Mouse (Mus musculus): ENCODE data around the gene Nisch. TPM values are rescaled to one million over a fixed set of nuclear protein-coding genes. Genes with fewer than 3 reads are reported as not detected.

Gene Nisch
- polyA plus RNA-seq (2014; fragmentation: Nextera tagmentation; extraction: Ambion mirVana) = 228 and 245 TPM in 2 replicates

DNA sequence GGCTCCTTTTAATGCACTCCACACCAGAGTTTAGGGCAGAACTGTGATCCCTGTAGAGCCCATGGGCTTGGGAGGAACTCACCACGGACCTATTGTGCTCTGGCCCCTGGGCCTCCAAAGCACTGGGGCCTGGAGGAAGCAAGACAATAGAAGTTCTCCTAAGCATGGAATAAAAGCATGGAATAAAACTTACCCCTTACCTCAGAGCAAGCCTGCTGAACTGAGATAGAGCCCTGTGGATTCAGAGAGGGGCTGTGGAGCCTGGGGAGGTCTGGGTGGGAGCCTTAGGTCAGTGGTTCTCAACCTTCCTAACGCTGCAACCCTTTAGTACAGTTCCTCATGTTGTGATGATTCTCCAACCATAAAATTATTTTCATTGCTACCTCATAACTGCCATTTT lies at the start of gene Nisch:
TSS of gene Nisch (minus strand) at position 101 of the 400 bp plus-strand sequence.
- no peak within 1 kb of the TSS for H3K27ac ChIP-seq (ENCODE audit: low read depth, low read length)
- peaks cover 4% of the 10 kb centered on the region; the same call in 1 of the 2 replicates for H3K4me1 ChIP-seq (replicated peaks; ENCODE audit: control insufficient read depth, insufficient read depth, low read length)

DNA sequence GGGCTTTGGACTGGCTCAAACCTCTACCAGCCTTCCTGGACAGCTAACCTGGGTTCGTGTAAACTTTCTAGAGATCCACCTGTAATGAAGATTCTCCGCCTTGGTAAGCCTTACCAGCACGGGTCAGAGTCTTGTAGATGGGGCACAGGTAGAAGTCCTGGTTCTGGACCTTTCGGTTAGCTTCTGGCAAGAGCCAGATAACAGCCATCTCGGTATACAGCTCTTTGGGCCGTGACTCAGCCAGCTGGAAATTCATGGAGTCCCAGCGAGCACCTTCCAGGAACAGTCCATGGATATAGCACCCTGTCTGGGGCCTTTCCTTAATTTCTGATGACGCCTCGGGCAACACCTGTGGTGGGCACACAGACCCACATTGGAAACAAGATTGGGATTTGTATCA lies 44.2 kb upstream of the Nisch start:
- Histone ChIP-seq H3K4me3 (ENCODE audit: low read depth, low read length) (peak overlapping the region; percentile 20; the same call in 1 of the 2 replicates), H3K9me3 (ENCODE audit: control insufficient read depth, low read length) (no peaks in the 10 kb centered on the region), H3K36me3 (ENCODE audit: control insufficient read depth, insufficient read depth, low read length) (peaks cover 45% of the 10 kb centered on the region), H3K4me2 (peak overlapping the region; percentile 60), H3K4me1 (replicated peaks; ENCODE audit: control insufficient read depth, insufficient read depth, low read length) (peaks cover 23% of the 10 kb centered on the region), H3K27me3 (replicated peaks; ENCODE audit: control insufficient read depth, insufficient read depth, low read length) (no peaks in the 10 kb centered on the region), H3K9ac (ENCODE audit: low read depth, low read length) (peak overlapping the region; percentile 22; the same call in 1 of the 2 replicates), H3K27ac (ENCODE audit: low read depth, low read length) (peak overlapping the region; percentile 91)
- DNase-seq (ENCODE audit: low spot score) (no peak), ATAC-seq (replicated peaks; ENCODE audit: low FRiP score) (peak; percentile 48)
- 85% methylated on average over 9 of the region's 9 CpGs for WGBS

More for the DNA sequence above, at the start of gene Nisch:
- H3K4me3 ChIP-seq (ENCODE audit: low read depth, low read length) = no peak within 1 kb of the TSS
- WGBS = 66% methylated on average over 2 of the region's 2 CpGs
- no peak for DNase-seq (ENCODE audit: low spot score)
- H3K27me3 ChIP-seq (replicated peaks; ENCODE audit: control insufficient read depth, insufficient read depth, low read length) = no peaks in the 10 kb centered on the region
- ATAC-seq (replicated peaks; ENCODE audit: low FRiP score) = no peak
- no peaks in the 10 kb centered on the region for H3K9me3 ChIP-seq (ENCODE audit: control insufficient read depth, low read length)
- H3K4me2 ChIP-seq = peak within 1 kb of the TSS; percentile 28; the same call in 1 of the 2 replicates
- peak within 1 kb of the TSS; percentile 17; the same call in 1 of the 2 replicates for H3K9ac ChIP-seq (ENCODE audit: low read depth, low read length)
- no peaks in the 10 kb centered on the region for H3K36me3 ChIP-seq (ENCODE audit: control insufficient read depth, insufficient read depth, low read length)

DNA sequence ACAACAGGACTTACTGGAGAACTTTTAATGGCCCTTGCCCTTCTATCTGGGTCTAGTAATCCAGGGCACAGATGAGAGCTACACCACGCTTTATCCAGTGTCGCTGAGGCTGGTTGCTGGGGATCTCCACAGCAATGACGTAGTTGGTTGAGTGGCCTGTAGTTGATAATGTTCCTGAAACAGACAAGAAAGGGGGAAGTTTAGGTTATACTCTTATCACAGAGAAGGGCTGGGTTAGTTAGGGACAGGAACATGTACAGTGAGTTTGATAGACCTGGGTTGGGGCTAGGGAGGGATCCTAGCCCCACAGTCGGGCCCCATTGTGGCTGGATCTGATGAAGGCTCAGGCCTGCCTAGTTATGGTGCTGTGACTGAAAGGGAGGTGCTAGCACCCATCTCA lies 43.6 kb upstream of the Nisch start:
- H3K36me3 ChIP-seq (ENCODE audit: control insufficient read depth, insufficient read depth, low read length) = peaks cover 50% of the 10 kb centered on the region
- peak overlapping the region; percentile 60 for H3K4me2 ChIP-seq
- H3K27me3 ChIP-seq (replicated peaks; ENCODE audit: control insufficient read depth, insufficient read depth, low read length) = no peaks in the 10 kb centered on the region
- peak overlapping the region; percentile 91 for H3K27ac ChIP-seq (ENCODE audit: low read depth, low read length)
- H3K4me3 ChIP-seq (ENCODE audit: low read depth, low read length) = peak overlapping the region; percentile 20; the same call in 1 of the 2 replicates
- ATAC-seq (replicated peaks; ENCODE audit: low FRiP score) (peak; percentile 98), DNase-seq (ENCODE audit: low spot score) (no peak)
- WGBS = 53% methylated on average over 4 of the region's 4 CpGs
- H3K9me3 ChIP-seq (ENCODE audit: control insufficient read depth, low read length) = no peaks in the 10 kb centered on the region
- peak overlapping the region; percentile 22; the same call in 1 of the 2 replicates for H3K9ac ChIP-seq (ENCODE audit: low read depth, low read length)
- peaks cover 23% of the 10 kb centered on the region for H3K4me1 ChIP-seq (replicated peaks; ENCODE audit: control insufficient read depth, insufficient read depth, low read length)

DNA sequence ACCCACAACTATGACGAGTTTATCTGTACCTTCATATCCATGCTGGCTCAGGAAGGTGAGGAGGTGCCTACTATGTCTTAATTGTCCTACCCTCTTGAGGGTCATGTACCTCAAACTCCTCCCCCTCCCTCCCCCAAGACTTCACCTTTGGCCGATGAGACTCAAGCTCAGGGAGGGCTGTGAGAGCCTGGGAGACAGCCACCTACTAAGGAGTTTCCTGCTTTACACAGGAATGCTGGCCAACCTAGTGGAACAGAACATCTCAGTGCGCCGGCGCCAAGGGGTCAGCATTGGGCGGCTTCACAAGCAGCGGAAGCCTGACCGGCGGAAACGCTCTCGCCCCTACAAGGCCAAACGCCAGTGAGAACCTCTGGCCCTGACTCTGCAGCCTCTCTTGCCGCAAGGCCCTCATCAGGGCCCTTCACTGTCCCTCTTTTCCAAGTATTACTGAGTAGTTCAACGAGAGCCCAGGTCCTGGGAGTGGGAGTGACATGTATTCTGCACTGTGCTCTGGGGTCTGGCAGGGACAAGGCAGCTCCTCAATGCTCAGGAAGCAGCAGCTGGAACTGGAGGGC lies 41.8 kb upstream of the Nisch start:
- WGBS = 92% methylated on average over 14 of the region's 14 CpGs
- no peaks in the 10 kb centered on the region for H3K9me3 ChIP-seq (ENCODE audit: control insufficient read depth, low read length)

DNA sequence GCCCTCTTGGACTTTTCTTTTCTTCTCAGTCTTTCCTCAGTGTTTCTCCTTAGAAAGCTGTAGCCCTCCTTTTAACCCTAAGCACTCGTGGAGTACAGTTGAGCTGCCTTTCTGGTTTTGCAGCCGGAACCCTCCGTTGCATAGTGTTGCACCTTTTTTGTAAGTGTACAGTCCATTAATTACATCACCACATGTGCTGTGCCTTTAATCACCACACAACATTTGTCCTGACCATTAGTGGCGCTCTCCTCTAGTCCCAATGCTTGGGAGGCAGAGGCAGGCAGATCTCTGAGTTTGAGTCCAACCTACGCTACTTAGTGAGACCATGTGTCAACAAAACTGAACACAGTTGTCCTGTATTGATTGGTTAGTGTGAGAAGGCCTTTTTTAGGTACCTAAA lies 35.3 kb upstream of the Nisch start:
- Histone ChIP-seq H3K9ac (ENCODE audit: low read depth, low read length) (peak overlapping the region; percentile 81), H3K27ac (ENCODE audit: low read depth, low read length) (no peak overlapping the region; the same call in 1 of the 2 replicates), H3K36me3 (ENCODE audit: control insufficient read depth, insufficient read depth, low read length) (peaks cover 37% of the 10 kb centered on the region), H3K9me3 (ENCODE audit: control insufficient read depth, low read length) (no peaks in the 10 kb centered on the region), H3K4me2 (peak overlapping the region; percentile 81), H3K27me3 (replicated peaks; ENCODE audit: control insufficient read depth, insufficient read depth, low read length) (no peaks in the 10 kb centered on the region), H3K4me3 (ENCODE audit: low read depth, low read length) (peak overlapping the region; percentile 71), H3K4me1 (replicated peaks; ENCODE audit: control insufficient read depth, insufficient read depth, low read length) (peaks cover 14% of the 10 kb centered on the region)
- DNase-seq (ENCODE audit: low spot score) (no peak), ATAC-seq (replicated peaks; ENCODE audit: low FRiP score) (no peak)
- WGBS = 83% methylated on average over 5 of the region's 5 CpGs

More for the DNA sequence above, 41.8 kb upstream of the Nisch start:
- Histone ChIP-seq H3K27ac (ENCODE audit: low read depth, low read length) (no peak overlapping the region), H3K27me3 (replicated peaks; ENCODE audit: control insufficient read depth, insufficient read depth, low read length) (no peaks in the 10 kb centered on the region), H3K4me3 (ENCODE audit: low read depth, low read length) (no peak overlapping the region), H3K4me1 (replicated peaks; ENCODE audit: control insufficient read depth, insufficient read depth, low read length) (peaks cover 23% of the 10 kb centered on the region), H3K9ac (ENCODE audit: low read depth, low read length) (no peak overlapping the region), H3K4me2 (no peak overlapping the region), H3K36me3 (ENCODE audit: control insufficient read depth, insufficient read depth, low read length) (peaks cover 68% of the 10 kb centered on the region)
- ATAC-seq (replicated peaks; ENCODE audit: low FRiP score) (no peak), DNase-seq (ENCODE audit: low spot score) (no peak)

DNA sequence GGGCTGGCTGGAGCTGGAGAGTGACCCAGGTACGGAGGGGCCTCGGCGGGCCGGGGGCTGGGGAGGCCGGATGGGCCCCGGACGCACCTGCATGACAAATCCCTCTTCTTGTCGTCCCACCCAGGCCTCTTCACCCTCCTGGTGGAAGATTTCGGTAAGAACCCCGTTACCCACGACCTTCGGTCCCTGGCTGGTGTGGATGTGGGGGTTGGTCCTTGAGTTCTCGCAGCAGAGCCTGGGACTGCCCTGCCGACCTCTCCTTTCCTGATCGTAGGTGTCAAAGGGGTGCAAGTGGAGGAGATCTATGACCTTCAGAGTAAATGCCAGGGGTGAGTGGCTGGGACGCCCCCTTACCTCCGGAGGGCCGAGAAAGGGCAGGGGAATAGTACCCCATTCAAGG lies 34.9 kb upstream of the Nisch start:
- ATAC-seq (replicated peaks; ENCODE audit: low FRiP score) = no peak
- Histone ChIP-seq H3K27ac (ENCODE audit: low read depth, low read length) (peak overlapping the region; percentile 91), H3K27me3 (replicated peaks; ENCODE audit: control insufficient read depth, insufficient read depth, low read length) (no peaks in the 10 kb centered on the region), H3K9me3 (ENCODE audit: control insufficient read depth, low read length) (no peaks in the 10 kb centered on the region), H3K4me2 (peak overlapping the region; percentile 81), H3K36me3 (ENCODE audit: control insufficient read depth, insufficient read depth, low read length) (peaks cover 33% of the 10 kb centered on the region), H3K9ac (ENCODE audit: low read depth, low read length) (peak overlapping the region; percentile 81), H3K4me1 (replicated peaks; ENCODE audit: control insufficient read depth, insufficient read depth, low read length) (peaks cover 14% of the 10 kb centered on the region), H3K4me3 (ENCODE audit: low read depth, low read length) (peak overlapping the region; percentile 71)
- under 1% methylated on average over 17 of the region's 18 CpGs for WGBS
- no peak for DNase-seq (ENCODE audit: low spot score)

DNA sequence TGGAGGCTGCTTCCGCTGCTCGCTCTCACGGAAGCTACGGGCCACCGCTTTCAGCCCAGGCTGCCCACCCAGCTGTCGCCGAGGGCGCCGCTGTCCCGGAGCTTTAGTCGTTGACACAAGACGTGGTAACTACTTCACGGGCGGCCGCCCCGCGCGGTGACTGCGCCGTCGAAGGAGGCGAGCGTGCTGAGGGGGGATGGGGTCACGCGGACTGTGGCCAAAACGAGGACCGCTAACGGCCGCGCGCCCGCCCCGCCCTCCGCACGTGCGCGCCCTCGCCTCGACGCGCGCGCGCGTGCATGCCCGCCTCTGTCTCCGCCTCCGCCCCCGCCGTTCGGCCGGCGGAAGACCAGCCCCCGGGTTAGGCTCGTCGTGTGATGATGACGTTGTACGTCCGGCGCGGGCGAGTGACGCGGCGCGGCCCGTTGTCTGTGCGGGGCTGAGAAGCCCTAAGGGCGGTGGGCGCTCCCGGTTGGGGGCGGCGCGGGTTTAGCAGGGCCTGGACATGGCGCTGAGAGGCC lies 34.4 kb upstream of the Nisch start, which contains the start of the genes Phf7 and Bap1:
TSS of gene Phf7 (minus strand) at position 234 of the 521 bp plus-strand sequence.
TSS of gene Bap1 (plus strand) at position 367 of the 521 bp plus-strand sequence.
- under 1% methylated on average over 72 of the region's 75 CpGs for WGBS
- ATAC-seq (replicated peaks; ENCODE audit: low FRiP score) = peak; percentile 87

DNA sequence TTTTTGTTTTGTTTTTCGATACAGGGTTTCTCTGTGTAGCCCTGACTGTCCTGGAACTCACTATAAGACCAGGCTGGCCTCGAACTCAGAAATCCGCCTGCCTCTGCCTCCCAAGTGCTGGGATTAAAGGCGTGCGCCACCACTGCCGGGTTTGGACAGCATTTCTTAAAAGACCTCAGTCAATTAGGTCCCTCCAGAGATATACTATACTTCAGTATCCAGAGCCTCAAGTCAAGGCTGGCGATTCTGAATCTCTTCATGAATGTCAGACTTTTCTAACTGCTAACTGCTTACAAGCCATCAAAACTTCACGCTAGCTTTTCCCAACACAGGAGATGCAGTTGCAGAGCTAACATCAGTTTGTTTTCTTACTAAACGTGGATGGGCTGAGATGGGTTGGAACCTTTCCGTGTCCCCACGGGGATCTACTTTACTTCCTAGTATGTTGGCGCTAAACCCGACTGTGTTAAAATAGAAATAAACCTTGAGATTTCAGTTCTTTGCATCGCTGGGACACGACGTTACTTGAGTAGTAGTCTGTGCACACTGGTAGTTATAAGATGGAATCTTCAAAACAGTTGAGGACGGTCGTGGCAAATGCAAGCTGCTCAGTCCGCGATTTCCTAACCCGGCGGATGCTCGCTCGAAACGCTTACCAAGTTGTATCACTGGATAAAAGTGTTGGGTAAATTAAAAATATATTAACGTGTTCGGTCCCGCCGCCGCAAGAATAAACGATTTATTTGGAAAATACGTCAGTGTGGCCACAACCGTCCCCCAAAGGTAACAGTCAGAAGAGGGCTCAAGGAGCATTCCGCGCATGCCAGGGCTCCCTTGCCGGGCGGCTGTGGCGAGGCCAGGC lies 33.7 kb upstream of the Nisch start:
- no peaks in the 10 kb centered on the region for H3K9me3 ChIP-seq (ENCODE audit: control insufficient read depth, low read length)
- H3K9ac ChIP-seq (ENCODE audit: low read depth, low read length) = peak overlapping the region; percentile 81
- DNase-seq (ENCODE audit: low spot score) (no peak), ATAC-seq (replicated peaks; ENCODE audit: low FRiP score) (peak; percentile 87)
- WGBS = 17% methylated on average over 38 of the region's 38 CpGs
- H3K27ac ChIP-seq (ENCODE audit: low read depth, low read length) = peak overlapping the region; percentile 91
- H3K4me2 ChIP-seq = peak overlapping the region; percentile 81
- peak overlapping the region; percentile 71 for H3K4me3 ChIP-seq (ENCODE audit: low read depth, low read length)
- H3K27me3 ChIP-seq (replicated peaks; ENCODE audit: control insufficient read depth, insufficient read depth, low read length) = no peaks in the 10 kb centered on the region
- H3K4me1 ChIP-seq (replicated peaks; ENCODE audit: control insufficient read depth, insufficient read depth, low read length) = peaks cover 14% of the 10 kb centered on the region
- H3K36me3 ChIP-seq (ENCODE audit: control insufficient read depth, insufficient read depth, low read length) = peaks cover 22% of the 10 kb centered on the region

More for the DNA sequence above, 34.4 kb upstream of the Nisch start, which contains the start of the genes Phf7 and Bap1:
- Histone ChIP-seq H3K36me3 (ENCODE audit: control insufficient read depth, insufficient read depth, low read length) (peaks cover 28% of the 10 kb centered on the region), H3K9ac (ENCODE audit: low read depth, low read length) (peak within 1 kb of the TSS; percentile 81), H3K4me3 (ENCODE audit: low read depth, low read length) (peak within 1 kb of the TSS; percentile 71), H3K27me3 (replicated peaks; ENCODE audit: control insufficient read depth, insufficient read depth, low read length) (no peaks in the 10 kb centered on the region), H3K4me1 (replicated peaks; ENCODE audit: control insufficient read depth, insufficient read depth, low read length) (peaks cover 14% of the 10 kb centered on the region), H3K4me2 (peak within 1 kb of the TSS; percentile 81), H3K9me3 (ENCODE audit: control insufficient read depth, low read length) (no peaks in the 10 kb centered on the region), H3K27ac (ENCODE audit: low read depth, low read length) (peak within 1 kb of the TSS; percentile 91)
- peak; percentile 97 for DNase-seq (ENCODE audit: low spot score)
